Mouse (Mus musculus): Measurements from ENCODE around the gene Krt80.
"Not testable (repeated sequence)": the region's sequence is repeated elsewhere in the genome, so short reads cannot be mapped to it uniquely, and the experiment has no call there.

The Krt80 gene

GRCm38 (mm10) chr15:101341797-101342515 is 28.0 kb downstream of the Krt80 start:
- peak; percentile 46 to 58 for DNase-seq (ENCODE audit: low spot score in 2 of 2)

GRCm38 (mm10) chr15:101339537-101339936 is 30.4 kb downstream of the Krt80 start:
- peak; percentile 77 to 86 for DNase-seq (ENCODE audit: low spot score in 2 of 2)

GRCm38 (mm10) chr15:101338359-101338758 is 31.6 kb downstream of the Krt80 start:
- no peak for DNase-seq (ENCODE audit: low spot score in 2 of 2)

GRCm38 (mm10) chr15:101336474-101337174 is 33.3 kb downstream of the Krt80 start:
- no peak for DNase-seq (ENCODE audit: low spot score in 2 of 2)

GRCm38 (mm10) chr15:101333648-101334047 is 36.3 kb downstream of the Krt80 start:
- DNase-seq (ENCODE audit: low spot score in 2 of 2) = no peak

GRCm38 (mm10) chr15:101333165-101333564 is 36.8 kb downstream of the Krt80 start:
- no peak for DNase-seq (ENCODE audit: low spot score in 2 of 2)

GRCm38 (mm10) chr15:101332370-101332769 is 37.6 kb downstream of the Krt80 start:
- DNase-seq (ENCODE audit: low spot score in 2 of 2) = no peak

GRCm38 (mm10) chr15:101331090-101331489 is 38.9 kb downstream of the Krt80 start:
- no peak for DNase-seq (ENCODE audit: low spot score in 2 of 2)

GRCm38 (mm10) chr15:101329564-101329892 is 40.4 kb downstream of the Krt80 start:
- DNase-seq (ENCODE audit: low spot score in 2 of 2) = no peak

GRCm38 (mm10) chr15:101328876-101329563 is 40.9 kb downstream of the Krt80 start:
- no peak for DNase-seq (ENCODE audit: low spot score in 2 of 2)

GRCm38 (mm10) chr15:101327282-101327681 is 42.7 kb downstream of the Krt80 start:
- peak; percentile 72 to 78 for DNase-seq (ENCODE audit: low spot score in 2 of 2)

GRCm38 (mm10) chr15:101325991-101326534 is 43.9 kb downstream of the Krt80 start:
- no peak for DNase-seq (ENCODE audit: low spot score in 2 of 2)

GRCm38 (mm10) chr15:101324409-101324808 is 45.6 kb downstream of the Krt80 start:
- not testable (repeated sequence) for DNase-seq (ENCODE audit: low spot score in 2 of 2)

- no peak for DNase-seq (ENCODE audit: low spot score in 2 of 2)
These were observed 46.5 kb downstream of the Krt80 start for GRCm38 (mm10) chr15:101323511-101323910.

- DNase-seq (ENCODE audit: low spot score in 2 of 2) = no peak
These were observed 47.3 kb downstream of the Krt80 start for GRCm38 (mm10) chr15:101322640-101323039.

- no peak for DNase-seq (ENCODE audit: low spot score in 2 of 2)
These were observed 47.9 kb downstream of the Krt80 start for GRCm38 (mm10) chr15:101322106-101322505.

GRCm38 (mm10) chr15:101321126-101321525 is 48.8 kb downstream of the Krt80 start:
- DNase-seq (ENCODE audit: low spot score in 2 of 2) = no peak

GRCm38 (mm10) chr15:101320618-101321041 is 49.3 kb downstream of the Krt80 start:
- DNase-seq (ENCODE audit: low spot score in 2 of 2) = no peak

- no peak for DNase-seq (ENCODE audit: low spot score in 2 of 2)
These were observed 49.8 kb downstream of the Krt80 start for GRCm38 (mm10) chr15:101320010-101320617.

GRCm38 (mm10) chr15:101318889-101319765 is 50.8 kb downstream of the Krt80 start:
- DNase-seq (ENCODE audit: low spot score in 2 of 2) = no peak

All from frontal cortex, postnatal 14 days (tissue).